In the genomic region with DNA sequence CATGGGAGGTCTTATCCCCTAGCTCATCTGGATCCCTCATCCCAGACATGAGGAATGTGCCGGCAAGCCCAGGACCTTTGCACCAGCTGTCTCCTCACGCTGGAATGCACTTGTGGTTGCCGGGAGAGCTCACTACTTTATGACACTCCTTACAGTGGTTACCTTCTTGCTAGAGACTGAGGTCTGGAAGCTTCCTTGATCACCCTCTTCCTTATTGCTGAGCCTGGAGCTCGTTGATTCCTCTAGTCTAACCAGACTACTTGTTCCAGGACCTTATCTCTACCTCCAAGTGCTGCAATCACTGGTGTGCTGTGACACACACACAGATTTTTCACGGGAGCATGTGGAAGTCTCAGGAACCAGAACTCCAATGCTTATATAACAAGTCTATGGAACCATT, we compare ENCODE assay signal across 22 mouse cellular contexts.
DNase-seq lines count a peak whose midpoint lies in the region; ATAC-seq and TF ChIP-seq lines count a peak whose summit lies in the region.
"Had no signal": no experiment of that assay in that cellular context is flagged by ENCODE, and none has a peak within 500 bp of the region (broad histone marks: within the 10 kb centered on the region; RNA-seq: fewer than 3 reads in every experiment).

No protein-coding gene starts in this region.

- H3K27ac ChIP-seq in kidney, embryonic 16.5 days (ENCODE audit: low read length): peak overlapping the region; percentile 76; the same call in 1 of the 2 replicates
- H3K27ac ChIP-seq in intestine, embryonic 15.5 days: no peak overlapping the region
- no peak overlapping the region for H3K27ac ChIP-seq in intestine, postnatal 0 days (ENCODE audit: low read depth, low read length)
- no peak overlapping the region for H3K27ac ChIP-seq in neural tube, embryonic 15.5 days (replicated peaks)
- H3K27ac ChIP-seq: forebrain, embryonic 13.5 days; heart, adult 2 months; heart, embryonic 10.5 days; heart, embryonic 13.5 days; hindbrain, embryonic 14.5 days had no signal

- H3K36me3 ChIP-seq in kidney, embryonic 16.5 days (ENCODE audit: insufficient read depth, low read length): no peaks in the 10 kb centered on the region
- H3K36me3 ChIP-seq in intestine, embryonic 15.5 days: no peaks in the 10 kb centered on the region
- H3K36me3 ChIP-seq in intestine, postnatal 0 days (ENCODE audit: control insufficient read depth, insufficient read depth): no peaks in the 10 kb centered on the region
- H3K36me3 ChIP-seq in neural tube, embryonic 15.5 days: no peaks in the 10 kb centered on the region
- H3K36me3 ChIP-seq: forebrain, embryonic 10.5 days; heart, embryonic 10.5 days; heart, embryonic 13.5 days had no signal

- peaks cover 12% of the 10 kb centered on the region for H3K4me1 ChIP-seq in kidney, embryonic 16.5 days (ENCODE audit: insufficient read depth, low read length)
- no peaks in the 10 kb centered on the region for H3K4me1 ChIP-seq in intestine, embryonic 15.5 days (replicated peaks)
- 0 out of 2 replicates have a peak, but pooled peaks cover 4% of the 10 kb centered on the region for H3K4me1 ChIP-seq in intestine, postnatal 0 days (replicated peaks; ENCODE audit: control insufficient read depth, insufficient read depth, low read length)
- peaks cover 4% of the 10 kb centered on the region; the same call in 1 of the 2 replicates for H3K4me1 ChIP-seq in neural tube, embryonic 15.5 days

- DNase-seq in kidney, adult 11 months: no peak
- no peak for DNase-seq in spleen, adult 18-20 months
- DNase-seq: adrenal gland, postnatal 10 days; adrenal gland, postnatal 36 days; cerebellum, adult 18-20 months; cerebellum, adult 9-10 months; cerebellum, postnatal 14 days; gastrocnemius, postnatal 10 days; gastrocnemius, postnatal 36 days; heart, adult 2 months; heart, postnatal 14 days; heart, postnatal 4 days had no signal

- H3K4me3 ChIP-seq in kidney, embryonic 16.5 days (ENCODE audit: low read length): no peak overlapping the region
- no peak overlapping the region for H3K4me3 ChIP-seq in intestine, embryonic 15.5 days (replicated peaks)
- no peak overlapping the region for H3K4me3 ChIP-seq in intestine, postnatal 0 days (ENCODE audit: low read depth, low read length)
- no peak overlapping the region for H3K4me3 ChIP-seq in neural tube, embryonic 15.5 days (replicated peaks)
- H3K4me3 ChIP-seq: forebrain, embryonic 10.5 days; forebrain, embryonic 13.5 days; heart, adult 2 months; heart, embryonic 10.5 days; heart, embryonic 13.5 days had no signal

- TF ChIP-seq CTCF in intestine, postnatal 0 days (IDR thresholded peaks at IDR 0.05; ENCODE audit: low read depth): no peak

- 74% methylated on average over 5 of the region's 5 CpGs for WGBS in kidney, embryonic 16.5 days
- WGBS in intestine, embryonic 15.5 days: 61% methylated on average over 5 of the region's 5 CpGs
- 31% methylated on average over 5 of the region's 5 CpGs for WGBS in intestine, postnatal 0 days
- 78% methylated on average over 5 of the region's 5 CpGs for WGBS in neural tube, embryonic 15.5 days

- H3K9me3 ChIP-seq in kidney, embryonic 16.5 days (ENCODE audit: low read length): no peaks in the 10 kb centered on the region
- H3K9me3 ChIP-seq in intestine, embryonic 15.5 days: no peaks in the 10 kb centered on the region
- H3K9me3 ChIP-seq in intestine, postnatal 0 days (ENCODE audit: control insufficient read depth): no peaks in the 10 kb centered on the region
- no peaks in the 10 kb centered on the region for H3K9me3 ChIP-seq in neural tube, embryonic 15.5 days (replicated peaks)
- H3K9me3 ChIP-seq: forebrain, embryonic 10.5 days; forebrain, embryonic 13.5 days; heart, embryonic 10.5 days; heart, embryonic 13.5 days had no signal

- no peak overlapping the region for H3K9ac ChIP-seq in kidney, embryonic 16.5 days (replicated peaks; ENCODE audit: low read length)
- H3K9ac ChIP-seq in intestine, embryonic 15.5 days: no peak overlapping the region
- no peak overlapping the region for H3K9ac ChIP-seq in intestine, postnatal 0 days (ENCODE audit: low read depth, low read length)
- no peak overlapping the region for H3K9ac ChIP-seq in neural tube, embryonic 15.5 days (replicated peaks)
- H3K9ac ChIP-seq: forebrain, embryonic 13.5 days; heart, embryonic 13.5 days; hindbrain, embryonic 14.5 days had no signal

- H3K4me2 ChIP-seq in kidney, embryonic 16.5 days (replicated peaks; ENCODE audit: low read depth, low read length): no peak overlapping the region
- H3K4me2 ChIP-seq in intestine, embryonic 15.5 days (replicated peaks): no peak overlapping the region
- no peak overlapping the region for H3K4me2 ChIP-seq in intestine, postnatal 0 days (replicated peaks; ENCODE audit: low read depth)
- no peak overlapping the region for H3K4me2 ChIP-seq in neural tube, embryonic 15.5 days
- H3K4me2 ChIP-seq: forebrain, embryonic 13.5 days; heart, embryonic 13.5 days; hindbrain, embryonic 14.5 days had no signal

- ATAC-seq in kidney, embryonic 16.5 days (ENCODE audit: low FRiP score, low TSS enrichment): no peak
- ATAC-seq in intestine, embryonic 15.5 days: peak; percentile 59; the same call in 1 of the 2 replicates
- peak; percentile 75 for ATAC-seq in intestine, postnatal 0 days
- ATAC-seq in neural tube, embryonic 15.5 days (ENCODE audit: low FRiP score): no peak
- ATAC-seq: forebrain, embryonic 13.5 days; forebrain, embryonic 16.5 days had no signal

- H3K27me3 ChIP-seq in kidney, embryonic 16.5 days (ENCODE audit: insufficient read depth, low read length): no peaks in the 10 kb centered on the region
- H3K27me3 ChIP-seq in intestine, embryonic 15.5 days (replicated peaks): no peaks in the 10 kb centered on the region
- no peaks in the 10 kb centered on the region for H3K27me3 ChIP-seq in intestine, postnatal 0 days (replicated peaks; ENCODE audit: control insufficient read depth, insufficient read depth, low read length)
- H3K27me3 ChIP-seq in neural tube, embryonic 15.5 days (replicated peaks): no peaks in the 10 kb centered on the region
- H3K27me3 ChIP-seq: forebrain, embryonic 13.5 days had no signal

Comparison
In these comparisons a context has a peak if more than half of its experiments do, and no peak if none do; other contexts are left out.
1. ATAC-seq: peak in intestine, embryonic 15.5 days (single experiment) and intestine, postnatal 0 days (single experiment); none in kidney, embryonic 16.5 days (single experiment) and neural tube, embryonic 15.5 days (single experiment).